Mouse (Mus musculus): Measurements from ENCODE around the gene Rin3. TPM values are rescaled to one million over a fixed set of nuclear protein-coding genes. Genes with fewer than 3 reads are reported as not detected.

Gene Rin3
- polyA plus RNA-seq, 1 experiment: 16.7 TPM

DNA sequence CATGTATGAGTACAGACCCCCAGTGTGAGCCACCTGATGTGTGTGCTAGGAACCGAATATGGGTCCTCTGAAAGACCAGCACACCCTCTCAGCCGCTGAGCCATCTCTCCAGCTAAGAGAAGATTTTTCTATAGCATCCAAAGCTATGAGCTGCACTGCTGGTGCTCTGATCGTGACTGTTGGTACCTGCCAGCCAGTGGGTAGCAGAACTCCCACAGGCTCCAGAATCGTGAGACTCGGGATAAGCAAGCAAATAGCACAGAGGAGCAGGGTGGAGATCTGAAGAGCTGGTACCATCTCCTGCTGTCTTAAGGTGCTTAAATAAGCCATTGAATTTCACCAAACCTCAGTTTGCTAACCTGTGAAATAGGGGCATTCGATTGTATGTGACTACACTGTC, 34.7 kb upstream of the Rin3 start:
- Histone ChIP-seq H3K79me3 (ENCODE audit: low read depth) (no peaks in the 10 kb centered on the region), H3K79me2 (ENCODE audit: control insufficient read depth, insufficient read depth) (no peaks in the 10 kb centered on the region), H3K4me3 (ENCODE audit: insufficient read depth, poor library complexity, severe bottlenecking) (no peak overlapping the region), H3K36me3 (ENCODE audit: control insufficient read depth, insufficient read depth) (no peaks in the 10 kb centered on the region), H3ac (ENCODE audit: control insufficient read depth, insufficient read length, low read depth) (no peak overlapping the region), H3K27me3 (ENCODE audit: control insufficient read depth, insufficient read depth, insufficient read length) (no peaks in the 10 kb centered on the region)
- no peak for TF ChIP-seq MAX (IDR thresholded peaks at IDR 0.05)
- no peak for TF ChIP-seq CTCF (IDR thresholded peaks at IDR 0.05; ENCODE audit: control insufficient read depth, insufficient read depth, insufficient read length)
- TF ChIP-seq MYOG (IDR thresholded peaks at IDR 0.05; ENCODE audit: control insufficient read depth, extremely low read depth, insufficient read length): no peak
- no peak for TF ChIP-seq CEBPB (IDR thresholded peaks at IDR 0.05; ENCODE audit: low read depth)
- TF ChIP-seq MYOD1 (IDR thresholded peaks at IDR 0.05; ENCODE audit: control insufficient read depth, insufficient read length, low read depth): no peak
- TF ChIP-seq FOSL1 (IDR thresholded peaks at IDR 0.05; ENCODE audit: insufficient read depth, low read length, poor library complexity, severe bottlenecking): no peak
- TF ChIP-seq USF1 (IDR thresholded peaks at IDR 0.05; ENCODE audit: low read depth): no peak

DNA sequence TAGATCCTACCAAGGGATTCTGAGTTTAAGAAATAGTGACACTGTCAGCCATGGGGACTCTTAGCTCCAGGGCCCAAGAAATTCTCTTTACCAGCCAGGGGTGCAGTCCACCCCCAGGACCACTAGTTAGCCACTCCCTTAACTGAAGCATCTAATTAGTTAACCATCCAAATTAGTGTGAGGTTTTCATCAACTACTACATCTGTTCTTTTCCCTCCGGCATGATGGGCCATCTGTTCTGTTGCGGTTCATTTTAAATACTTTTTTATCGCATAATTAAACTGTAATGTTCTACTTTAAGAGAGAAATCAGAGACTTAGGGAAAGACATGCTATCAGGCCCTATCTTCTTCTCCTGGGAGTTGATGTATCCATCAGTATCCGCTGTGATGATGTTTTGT, 32.5 kb upstream of the Rin3 start:
- H3K79me3 ChIP-seq (ENCODE audit: low read depth): no peaks in the 10 kb centered on the region
- H3ac ChIP-seq (ENCODE audit: control insufficient read depth, insufficient read length, low read depth): no peak overlapping the region
- H3K4me3 ChIP-seq (ENCODE audit: insufficient read depth, poor library complexity, severe bottlenecking): no peak overlapping the region
- no peaks in the 10 kb centered on the region for H3K27me3 ChIP-seq (ENCODE audit: control insufficient read depth, insufficient read depth, insufficient read length)
- no peaks in the 10 kb centered on the region for H3K79me2 ChIP-seq (ENCODE audit: control insufficient read depth, insufficient read depth)
- H3K36me3 ChIP-seq (ENCODE audit: control insufficient read depth, insufficient read depth): no peaks in the 10 kb centered on the region
- TF ChIP-seq CTCF (IDR thresholded peaks at IDR 0.05; ENCODE audit: control insufficient read depth, insufficient read depth, insufficient read length) (no peak), MAX (IDR thresholded peaks at IDR 0.05) (no peak), MYOD1 (IDR thresholded peaks at IDR 0.05; ENCODE audit: control insufficient read depth, insufficient read length, low read depth) (no peak), FOSL1 (IDR thresholded peaks at IDR 0.05; ENCODE audit: insufficient read depth, low read length, poor library complexity, severe bottlenecking) (no peak), CEBPB (IDR thresholded peaks at IDR 0.05; ENCODE audit: low read depth) (no peak), MYOG (IDR thresholded peaks at IDR 0.05; ENCODE audit: control insufficient read depth, extremely low read depth, insufficient read length) (no peak), USF1 (IDR thresholded peaks at IDR 0.05; ENCODE audit: low read depth) (no peak)

DNA sequence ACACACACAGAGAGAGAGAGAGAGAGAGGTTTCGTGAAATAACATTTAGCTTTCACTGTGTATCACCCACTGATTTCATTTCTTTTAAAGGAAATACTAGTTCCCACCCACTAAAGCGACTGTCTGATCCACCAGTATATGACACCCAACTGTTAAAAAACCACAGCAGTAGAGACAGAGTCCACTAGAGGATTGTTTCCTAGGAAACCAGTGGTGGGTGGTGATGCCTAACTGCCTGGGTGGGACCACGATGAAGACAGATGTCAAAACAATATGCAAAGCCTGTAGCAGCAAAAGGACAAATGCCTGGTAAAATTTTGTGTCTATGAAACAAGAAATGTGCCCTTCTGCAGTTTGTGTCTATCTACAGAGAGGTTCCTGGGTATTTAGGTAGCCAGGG, 31.8 kb upstream of the Rin3 start:
- Histone ChIP-seq H3K79me3 (ENCODE audit: low read depth) (no peaks in the 10 kb centered on the region), H3K79me2 (ENCODE audit: control insufficient read depth, insufficient read depth) (no peaks in the 10 kb centered on the region), H3K27me3 (ENCODE audit: control insufficient read depth, insufficient read depth, insufficient read length) (no peaks in the 10 kb centered on the region), H3K4me3 (ENCODE audit: insufficient read depth, poor library complexity, severe bottlenecking) (no peak overlapping the region), H3K36me3 (ENCODE audit: control insufficient read depth, insufficient read depth) (no peaks in the 10 kb centered on the region), H3ac (ENCODE audit: control insufficient read depth, insufficient read length, low read depth) (no peak overlapping the region)
- TF ChIP-seq MYOD1 (IDR thresholded peaks at IDR 0.05; ENCODE audit: control insufficient read depth, insufficient read length, low read depth) (no peak), MAX (IDR thresholded peaks at IDR 0.05) (no peak), CEBPB (IDR thresholded peaks at IDR 0.05; ENCODE audit: low read depth) (no peak), FOSL1 (IDR thresholded peaks at IDR 0.05; ENCODE audit: insufficient read depth, low read length, poor library complexity, severe bottlenecking) (no peak), MYOG (IDR thresholded peaks at IDR 0.05; ENCODE audit: control insufficient read depth, extremely low read depth, insufficient read length) (no peak), USF1 (IDR thresholded peaks at IDR 0.05; ENCODE audit: low read depth) (no peak), CTCF (IDR thresholded peaks at IDR 0.05; ENCODE audit: control insufficient read depth, insufficient read depth, insufficient read length) (no peak)

DNA sequence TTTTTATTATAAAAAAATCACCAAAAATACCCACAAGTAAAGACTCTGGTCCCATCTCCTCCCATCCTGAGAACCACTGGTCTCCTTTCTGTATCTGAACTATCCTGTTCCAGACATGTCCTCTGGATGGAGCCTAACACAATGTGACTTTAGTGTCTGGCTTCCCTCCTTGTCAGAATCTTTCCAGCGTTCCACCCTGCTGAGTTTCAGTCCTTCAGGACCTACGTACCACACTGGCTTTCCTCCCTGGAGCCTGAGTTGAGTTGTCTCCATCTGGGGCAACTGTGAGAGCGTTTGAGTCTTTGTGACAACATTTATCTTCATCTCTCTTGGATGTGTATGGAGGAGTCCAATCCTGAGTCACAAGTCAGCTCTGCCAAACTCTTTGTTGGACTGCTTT, 30.9 kb upstream of the Rin3 start:
- no peak overlapping the region for H3ac ChIP-seq (ENCODE audit: control insufficient read depth, insufficient read length, low read depth)
- H3K36me3 ChIP-seq (ENCODE audit: control insufficient read depth, insufficient read depth): no peaks in the 10 kb centered on the region
- TF ChIP-seq CTCF (IDR thresholded peaks at IDR 0.05; ENCODE audit: control insufficient read depth, insufficient read depth, insufficient read length): no peak
- TF ChIP-seq FOSL1 (IDR thresholded peaks at IDR 0.05; ENCODE audit: insufficient read depth, low read length, poor library complexity, severe bottlenecking): no peak
- TF ChIP-seq USF1 (IDR thresholded peaks at IDR 0.05; ENCODE audit: low read depth): no peak
- no peak for TF ChIP-seq MYOD1 (IDR thresholded peaks at IDR 0.05; ENCODE audit: control insufficient read depth, insufficient read length, low read depth)
- no peaks in the 10 kb centered on the region for H3K27me3 ChIP-seq (ENCODE audit: control insufficient read depth, insufficient read depth, insufficient read length)
- no peaks in the 10 kb centered on the region for H3K79me3 ChIP-seq (ENCODE audit: low read depth)
- no peaks in the 10 kb centered on the region for H3K79me2 ChIP-seq (ENCODE audit: control insufficient read depth, insufficient read depth)
- no peak overlapping the region for H3K4me3 ChIP-seq (ENCODE audit: insufficient read depth, poor library complexity, severe bottlenecking)

DNA sequence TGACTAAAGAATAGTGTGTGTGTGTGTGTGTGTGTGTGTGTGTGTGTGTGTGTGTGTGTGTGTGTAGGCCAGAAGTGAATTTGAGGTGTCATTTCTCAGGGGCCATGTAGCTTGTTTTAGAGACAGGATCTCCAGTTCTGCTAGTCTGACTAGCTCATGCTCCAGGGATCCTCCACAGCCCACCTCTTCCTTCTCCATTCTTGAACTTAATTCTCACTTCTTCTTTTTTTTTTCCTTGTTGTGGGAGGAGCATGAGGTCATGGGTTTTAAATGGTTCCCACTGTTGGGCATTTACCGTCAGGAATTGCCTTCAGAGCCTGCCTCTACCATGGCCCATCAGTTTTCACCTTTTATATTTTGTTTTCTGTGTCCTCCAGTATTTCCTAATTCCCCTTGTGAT, 30.3 kb upstream of the Rin3 start:
- no peak for TF ChIP-seq CTCF (IDR thresholded peaks at IDR 0.05; ENCODE audit: control insufficient read depth, insufficient read depth, insufficient read length)
- TF ChIP-seq CEBPB (IDR thresholded peaks at IDR 0.05; ENCODE audit: low read depth): no peak
- no peak for TF ChIP-seq MYOD1 (IDR thresholded peaks at IDR 0.05; ENCODE audit: control insufficient read depth, insufficient read length, low read depth)
- no peak for TF ChIP-seq FOSL1 (IDR thresholded peaks at IDR 0.05; ENCODE audit: insufficient read depth, low read length, poor library complexity, severe bottlenecking)
- TF ChIP-seq MAX (IDR thresholded peaks at IDR 0.05): no peak
- TF ChIP-seq USF1 (IDR thresholded peaks at IDR 0.05; ENCODE audit: low read depth): no peak
- no peak for TF ChIP-seq MYOG (IDR thresholded peaks at IDR 0.05; ENCODE audit: control insufficient read depth, extremely low read depth, insufficient read length)
- Histone ChIP-seq H3K27me3 (ENCODE audit: control insufficient read depth, insufficient read depth, insufficient read length) (no peaks in the 10 kb centered on the region), H3K36me3 (ENCODE audit: control insufficient read depth, insufficient read depth) (no peaks in the 10 kb centered on the region), H3K79me2 (ENCODE audit: control insufficient read depth, insufficient read depth) (no peaks in the 10 kb centered on the region), H3K79me3 (ENCODE audit: low read depth) (no peaks in the 10 kb centered on the region), H3ac (ENCODE audit: control insufficient read depth, insufficient read length, low read depth) (no peak overlapping the region), H3K4me3 (ENCODE audit: insufficient read depth, poor library complexity, severe bottlenecking) (no peak overlapping the region)

DNA sequence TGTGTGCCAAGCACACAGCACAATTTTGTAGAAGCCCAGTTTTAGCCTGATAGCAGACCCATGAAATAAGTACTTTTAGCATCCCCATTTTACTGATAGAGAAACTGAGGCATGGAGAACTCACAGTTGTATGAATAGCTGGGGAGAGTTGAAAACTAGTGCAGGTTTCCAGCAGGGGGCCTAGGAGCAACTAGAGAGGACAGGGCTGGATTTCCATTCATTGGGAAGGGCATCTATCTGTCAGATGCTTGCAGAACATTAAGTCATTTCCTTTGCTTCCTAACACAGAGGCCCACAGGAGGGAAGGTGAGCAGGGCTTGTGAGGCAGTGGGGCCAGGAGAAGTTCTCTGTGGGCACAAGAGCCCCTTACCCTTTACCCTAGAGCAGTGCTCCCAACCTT, 27.8 kb upstream of the Rin3 start:
- TF ChIP-seq MYOG (IDR thresholded peaks at IDR 0.05; ENCODE audit: control insufficient read depth, extremely low read depth, insufficient read length): no peak
- no peak for TF ChIP-seq CTCF (IDR thresholded peaks at IDR 0.05; ENCODE audit: control insufficient read depth, insufficient read depth, insufficient read length)
- no peak for TF ChIP-seq CEBPB (IDR thresholded peaks at IDR 0.05; ENCODE audit: low read depth)
- TF ChIP-seq MAX (IDR thresholded peaks at IDR 0.05): no peak
- TF ChIP-seq MYOD1 (IDR thresholded peaks at IDR 0.05; ENCODE audit: control insufficient read depth, insufficient read length, low read depth): no peak
- no peak for TF ChIP-seq USF1 (IDR thresholded peaks at IDR 0.05; ENCODE audit: low read depth)
- TF ChIP-seq FOSL1 (IDR thresholded peaks at IDR 0.05; ENCODE audit: insufficient read depth, low read length, poor library complexity, severe bottlenecking): no peak
- H3K79me3 ChIP-seq (ENCODE audit: low read depth): no peaks in the 10 kb centered on the region
- no peaks in the 10 kb centered on the region for H3K36me3 ChIP-seq (ENCODE audit: control insufficient read depth, insufficient read depth)
- H3K27me3 ChIP-seq (ENCODE audit: control insufficient read depth, insufficient read depth, insufficient read length): no peaks in the 10 kb centered on the region
- no peaks in the 10 kb centered on the region for H3K79me2 ChIP-seq (ENCODE audit: control insufficient read depth, insufficient read depth)
- H3ac ChIP-seq (ENCODE audit: control insufficient read depth, insufficient read length, low read depth): no peak overlapping the region
- H3K4me3 ChIP-seq (ENCODE audit: insufficient read depth, poor library complexity, severe bottlenecking): no peak overlapping the region
